Mouse (Mus musculus): Measurements from ENCODE around the gene Gm20532.

DNA sequence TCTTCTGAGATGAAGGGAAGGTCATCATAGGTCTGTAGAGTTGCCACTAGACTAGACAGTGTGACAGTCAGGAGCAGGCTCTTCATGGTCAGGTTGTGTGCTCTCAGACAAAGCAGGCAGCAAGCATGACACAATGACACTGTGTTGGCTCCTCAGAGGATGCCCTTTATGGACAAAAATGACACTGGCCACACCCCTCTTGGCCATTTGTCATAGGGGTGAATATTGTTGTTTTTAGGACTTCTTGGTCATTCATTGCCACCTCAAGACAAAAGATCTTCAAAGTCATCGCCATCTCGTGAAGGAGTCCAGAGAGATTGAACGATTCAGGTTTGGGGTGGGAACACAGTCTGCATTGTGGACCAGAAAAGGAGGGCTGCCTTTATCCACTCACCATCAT is 84.7 kb downstream of the Gm20532 start, which contains the start of gene Lcn4:
- TF ChIP-seq GATA1 (IDR thresholded peaks at IDR 0.05; ENCODE audit: low read length), result no peak
- no peak for TF ChIP-seq TAL1 (IDR thresholded peaks at IDR 0.05; ENCODE audit: low read length)
